Mouse (Mus musculus) liver, embryonic 14.5 days (tissue): ENCODE results near the gene Uqcc2. TPM values are rescaled to one million over a fixed set of nuclear protein-coding genes. Genes with fewer than 3 reads are reported as not detected.
A peak's percentile ranks its signal among the peaks of the same experiment; 100 is the strongest.

ENCODE experiments used
- ATAC-seq: fragments of 200-750 bp; cut with Nextera tagmentation; 2 replicates; pipeline ENCODE4 v1.8.0; 2017; ENCODE audit warnings: moderate number of reproducible peaks, mild to moderate bottlenecking, moderate library complexity; ENCODE audit not compliant: insufficient read depth
- DNase-seq, 3 experiments: peaks; one replicate each; pipeline ENCODE4 v3.0.0-alpha.2; 2012 to 2013; ENCODE audit warnings: low read depth in 3 of 3, low spot score in 3 of 3
- H3K27ac ChIP-seq: fragments of 300-500 bp; sonication (generic); 2 replicates; pipeline ENCODE4 v1.5.1; 2014; ENCODE audit warnings: moderate library complexity, mild to moderate bottlenecking, control low read depth, inconsistent platforms
- H3K27me3 ChIP-seq: fragments of 300-500 bp; sonication (generic); 2 replicates; pipeline ENCODE4 v1.6.1; 2014; ENCODE audit warnings: mild to moderate bottlenecking, low read length, moderate library complexity; ENCODE audit not compliant: control insufficient read depth, insufficient read depth
- H3K36me3 ChIP-seq: fragments of 300-500 bp; sonication (generic); replicated peaks from 2 replicates; pipeline ENCODE4 v1.6.1; 2014; ENCODE audit warnings: low read depth; ENCODE audit not compliant: control insufficient read depth, insufficient read depth
- H3K4me1 ChIP-seq, 2 experiments: fragments of 200-500 bp in 1 of 2; fragments of 300-500 bp in 1 of 2; sonication (generic) in 1 of 2; replicated peaks; 2 replicates each; pipeline ENCODE4 v1.6.1; 2012 to 2014; ENCODE audit warnings: antibody characterized with exemption in 1 of 2, inconsistent platforms in 1 of 2, low read length in 1 of 2; ENCODE audit not compliant: control insufficient read depth in 2 of 2, insufficient read depth in 2 of 2
- H3K4me2 ChIP-seq: fragments of 300-500 bp; sonication (generic); 2 replicates; pipeline ENCODE4 v1.6.1; 2014; ENCODE audit warnings: low read depth, mild to moderate bottlenecking, control low read depth, moderate library complexity
- H3K4me3 ChIP-seq, 2 experiments: fragments of 200-500 bp in 1 of 2; fragments of 300-500 bp in 1 of 2; sonication (generic) in 1 of 2; 2 replicates each; pipeline ENCODE4 v1.5.1; 2012 to 2014; ENCODE audit warnings: low read depth in 2 of 2, low read length in 2 of 2, mild to moderate bottlenecking in 2 of 2, control low read depth in 1 of 2, inconsistent platforms in 1 of 2, moderate library complexity in 1 of 2; ENCODE audit not compliant: insufficient read depth in 1 of 2
- H3K9ac ChIP-seq: fragments of 300-500 bp; sonication (generic); replicated peaks from 2 replicates; pipeline ENCODE4 v1.6.1; 2014; ENCODE audit warnings: mild to moderate bottlenecking, control low read depth, moderate library complexity
- H3K9me3 ChIP-seq: fragments of 300-500 bp; sonication (generic); 2 replicates; pipeline ENCODE4 v1.6.1; 2016; ENCODE audit warnings: low read length, mixed read lengths; ENCODE audit not compliant: control insufficient read depth
- CTCF ChIP-seq: IDR thresholded peaks from 2 replicates; pipeline ENCODE4 v1.5.1; 2016; ENCODE audit warnings: antibody characterized with exemption, low read depth, control low read depth
- EP300 ChIP-seq: IDR thresholded peaks from 2 replicates; pipeline ENCODE4 v1.6.1; 2016; ENCODE audit warnings: antibody characterized with exemption, low read depth
- WGBS: fragments of 180-500 bp; shearing (Covaris S2); extraction: QIAGEN DNeasy Blood & Tissue Kit; methylation state at CpG from one replicate; pipeline ENCODE4 v1.1.7; 2014; ENCODE audit not compliant: insufficient replicate concordance; 5-methylcytosine and 5-hydroxymethylcytosine counted together
- polyA plus RNA-seq, 2 experiments: library from polyadenylated mRNA; depleted of rRNA in 1 of 2; stranded (reverse) in 1 of 2; unstranded in 1 of 2; fragments of >200 nt; fragmentation: Nextera tagmentation in 1 of 2; extraction: Ambion mirVana in 1 of 2; gene quantifications; 2 replicates each; pipeline versions ENCODE4 v1.2.1 to v1.2.3; 2012 to 2014

The Uqcc2 gene
- polyA plus RNA-seq, 2 experiments, result 129 to 208 TPM

DNA sequence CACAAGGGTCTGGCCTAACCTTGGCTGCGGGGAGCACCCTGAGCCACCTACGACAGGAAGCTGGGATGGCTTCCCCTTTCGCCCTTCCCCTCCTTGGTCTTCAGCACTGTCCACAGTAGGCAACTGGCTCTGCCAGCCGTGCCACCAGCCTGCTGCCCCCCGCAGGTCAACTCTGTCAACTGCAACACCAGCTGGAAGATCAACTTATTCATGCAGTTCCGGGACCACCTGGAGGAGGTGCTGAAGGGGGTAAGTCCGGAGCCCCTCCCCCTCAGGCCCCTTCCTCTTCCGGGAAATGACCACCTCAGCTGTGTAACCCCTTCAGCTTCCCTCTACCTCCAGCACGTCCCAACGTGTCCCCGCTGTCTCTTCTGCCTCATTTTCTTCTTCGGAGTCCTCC lies 46.3 kb downstream of the Uqcc2 start:
- TF ChIP-seq EP300 (no peak), CTCF (peak; percentile 73)
- Histone ChIP-seq H3K4me2 (no peak overlapping the region), H3K9ac (no peak overlapping the region), H3K9me3 (no peaks in the 10 kb centered on the region), H3K4me3 (no peak overlapping the region), H3K27me3 (no peaks in the 10 kb centered on the region), H3K27ac (no peak overlapping the region), H3K36me3 (no peaks in the 10 kb centered on the region), H3K4me1 (no peaks in the 10 kb centered on the region; a peak in 1 of 4 replicates)
- ATAC-seq (no peak), DNase-seq (no peak)
- WGBS, result 28% methylated on average over 12 of the region's 12 CpGs

DNA sequence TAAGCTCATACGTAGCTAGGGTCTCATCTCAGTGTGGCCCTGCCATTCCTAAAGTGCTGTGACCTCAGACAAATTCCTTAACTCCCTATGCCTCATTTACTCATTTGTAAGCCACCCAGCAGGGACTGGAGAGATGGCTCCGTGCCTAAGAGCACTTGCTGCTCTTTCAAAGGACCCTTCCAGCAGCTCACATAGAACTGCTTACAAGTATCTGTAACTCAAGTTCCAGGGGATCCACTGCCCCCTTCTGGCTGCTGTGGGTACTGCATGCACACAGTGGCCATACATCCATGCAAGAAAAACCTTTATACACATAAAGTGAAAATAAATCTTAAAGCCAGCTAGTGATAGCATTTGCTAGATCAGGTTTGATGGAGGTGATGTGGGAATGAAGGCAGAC lies 48.0 kb downstream of the Uqcc2 start:
- peak in 1 of 3 experiments; percentile 35 for DNase-seq

DNA sequence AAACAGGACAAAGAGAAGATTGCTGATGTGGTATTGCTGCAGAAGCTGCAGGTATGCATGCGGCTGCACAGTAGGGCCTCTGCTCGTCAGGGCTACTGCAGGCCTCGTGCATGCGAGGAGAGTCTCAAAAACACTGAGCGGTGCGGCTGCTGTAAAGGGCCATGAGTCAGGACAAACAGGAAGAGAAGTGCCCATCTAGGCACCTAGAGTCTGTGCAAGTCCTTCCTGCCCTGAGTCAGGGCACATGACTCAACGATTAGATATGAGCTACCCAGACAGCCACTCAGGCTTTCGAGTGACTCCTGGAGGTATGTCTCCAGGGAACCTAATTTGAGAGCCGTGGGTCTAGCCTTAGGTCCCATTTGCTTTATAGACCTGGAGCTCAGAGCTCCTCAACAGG lies 50.1 kb downstream of the Uqcc2 start:
- H3K36me3 ChIP-seq, result no peaks in the 10 kb centered on the region
- peaks cover 0 to 7% of the 10 kb centered on the region in 2 experiments; a peak in 2 of 4 replicates for H3K4me1 ChIP-seq
- TF ChIP-seq EP300 (no peak), CTCF (no peak)
- no peak overlapping the region for H3K9ac ChIP-seq
- ATAC-seq (no peak), DNase-seq (no peak)
- H3K27me3 ChIP-seq, result no peaks in the 10 kb centered on the region
- H3K9me3 ChIP-seq, result no peaks in the 10 kb centered on the region
- H3K4me3 ChIP-seq, result no peak overlapping the region
- H3K4me2 ChIP-seq, result no peak overlapping the region
- no peak overlapping the region for H3K27ac ChIP-seq
- 17% methylated on average over 9 of the region's 9 CpGs for WGBS

More for the DNA sequence above, 48.0 kb downstream of the Uqcc2 start:
- no peak overlapping the region for H3K27ac ChIP-seq
- H3K4me1 ChIP-seq, result peaks cover 0 to 4% of the 10 kb centered on the region in 2 experiments; a peak in 2 of 4 replicates
- no peaks in the 10 kb centered on the region for H3K27me3 ChIP-seq
- no peak overlapping the region for H3K4me2 ChIP-seq
- no peak for ATAC-seq
- H3K36me3 ChIP-seq, result no peaks in the 10 kb centered on the region
- TF ChIP-seq EP300 (no peak), CTCF (peak; percentile 91)
- 52% methylated on average over 2 of the region's 2 CpGs for WGBS
- no peak overlapping the region for H3K4me3 ChIP-seq
- H3K9me3 ChIP-seq, result no peaks in the 10 kb centered on the region
- H3K9ac ChIP-seq, result no peak overlapping the region

DNA sequence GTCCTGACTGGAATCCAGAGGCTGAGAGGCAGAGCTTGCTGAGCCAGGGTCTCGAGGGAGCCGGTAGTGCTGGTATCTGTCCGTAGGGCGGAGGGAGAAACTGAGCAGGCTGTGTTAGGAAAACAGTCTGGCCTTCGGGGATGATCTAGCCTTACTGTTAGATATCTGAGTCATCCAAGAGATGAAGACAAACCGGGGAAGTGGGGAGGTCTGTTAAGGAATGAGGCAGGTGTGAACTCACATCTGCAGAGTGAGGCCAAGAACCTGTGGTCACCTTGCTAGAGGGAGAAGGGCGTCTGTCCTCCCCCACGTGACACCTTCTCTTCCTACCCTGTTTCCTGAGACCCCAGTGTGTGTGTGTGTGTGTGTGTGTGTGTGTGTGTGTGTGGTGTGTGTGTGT lies 50.9 kb downstream of the Uqcc2 start:
- Histone ChIP-seq H3K4me1 (peaks cover 0 to 7% of the 10 kb centered on the region in 2 experiments; a peak in 2 of 4 replicates), H3K4me2 (no peak overlapping the region), H3K4me3 (no peak overlapping the region), H3K9ac (no peak overlapping the region), H3K27me3 (no peaks in the 10 kb centered on the region), H3K36me3 (no peaks in the 10 kb centered on the region), H3K27ac (no peak overlapping the region), H3K9me3 (no peaks in the 10 kb centered on the region; the same call in 1 of the 2 replicates)
- no peak for ATAC-seq
- DNase-seq, result no peak
- 46% methylated on average over 8 of the region's 8 CpGs for WGBS
- TF ChIP-seq CTCF (no peak), EP300 (no peak)

DNA sequence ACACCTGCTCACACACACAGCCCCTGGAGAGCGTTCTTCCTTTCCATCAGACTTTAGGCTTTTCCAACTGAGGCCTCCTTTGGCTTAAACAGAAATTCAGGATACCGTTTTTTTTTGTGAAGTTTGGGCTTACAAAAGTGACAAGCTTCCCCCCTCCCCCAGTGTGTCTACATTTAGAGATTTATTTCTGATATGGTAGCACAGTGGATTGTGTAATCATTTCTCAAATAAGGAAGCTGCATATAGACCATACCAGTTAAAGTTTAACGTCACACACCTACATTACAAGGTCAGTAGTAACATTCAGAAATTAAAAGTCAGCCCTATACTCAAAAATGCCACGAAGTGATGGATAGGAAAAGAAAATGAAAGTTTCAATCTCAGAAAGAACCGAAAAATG lies 51.8 kb downstream of the Uqcc2 start:
- Histone ChIP-seq H3K9ac (no peak overlapping the region), H3K4me2 (no peak overlapping the region), H3K4me3 (no peak overlapping the region), H3K27ac (no peak overlapping the region), H3K36me3 (no peaks in the 10 kb centered on the region), H3K4me1 (peaks cover 0 to 7% of the 10 kb centered on the region in 2 experiments; a peak in 2 of 4 replicates), H3K27me3 (no peaks in the 10 kb centered on the region), H3K9me3 (no peaks in the 10 kb centered on the region; the same call in 1 of the 2 replicates)
- DNase-seq, result no peak
- 46% methylated on average over 5 of the region's 5 CpGs for WGBS
- TF ChIP-seq CTCF, result no peak
- TF ChIP-seq EP300, result no peak
- ATAC-seq, result no peak
